In genomic region chr7:139293350-139293749, GRCm38 (mm10) we compare ENCODE assay signal across 20 mouse cellular contexts. TPM values are rescaled to one million over a fixed set of nuclear protein-coding genes. Genes with fewer than 3 reads are reported as not detected.
DNase-seq lines count a peak whose midpoint lies in the region; ATAC-seq and TF ChIP-seq lines count a peak whose summit lies in the region.
"Had no signal": no experiment of that assay in that cellular context is flagged by ENCODE, and none has a peak within 500 bp of the region (broad histone marks: within the 10 kb centered on the region; RNA-seq: fewer than 3 reads in every experiment).

No protein-coding gene starts in this region.

- no peaks in the 10 kb centered on the region for H3K4me1 ChIP-seq in heart, postnatal 0 days (ENCODE audit: control insufficient read depth, insufficient read depth)
- H3K4me1 ChIP-seq in lung, postnatal 0 days (ENCODE audit: insufficient read depth, low read depth, low read length), result peaks cover 6% of the 10 kb centered on the region; the same call in 1 of the 2 replicates
- H3K4me1 ChIP-seq in lung, adult 2 months (ENCODE audit: control insufficient read depth, insufficient read depth, low read length), result peaks cover 7% of the 10 kb centered on the region; the same call in 1 of the 2 replicates
- H3K4me1 ChIP-seq: forebrain, embryonic 15.5 days; hindbrain, embryonic 13.5 days had no signal

- WGBS in heart, postnatal 0 days, result 61% methylated on average over 4 of the region's 4 CpGs
- 45% methylated on average over 4 of the region's 4 CpGs for WGBS in lung, postnatal 0 days
- WGBS in lung, adult 2 months, result 55% methylated on average over 4 of the region's 4 CpGs

- 0 out of 2 replicates have a peak, but pooled peaks have one; percentile 16 for TF ChIP-seq CTCF in heart, postnatal 0 days (IDR thresholded peaks at IDR 0.05; ENCODE audit: low read depth)
- TF ChIP-seq CTCF in layer of hippocampus, adult 2 months (conservative IDR thresholded peaks at IDR 0.05), result peak; percentile 31; the same call in 1 of the 2 replicates
- peak; percentile 52 for TF ChIP-seq CTCF in lung, postnatal 0 days (IDR thresholded peaks at IDR 0.05)
- TF ChIP-seq CTCF in lung, adult 2 months (IDR thresholded peaks at IDR 0.05; ENCODE audit: insufficient read depth, low read length), result no peak

- no peak overlapping the region for H3K4me2 ChIP-seq in heart, postnatal 0 days (ENCODE audit: low read depth, low read length)
- H3K4me2 ChIP-seq in lung, postnatal 0 days (replicated peaks; ENCODE audit: low read depth, low read length), result no peak overlapping the region
- H3K4me2 ChIP-seq: forebrain, embryonic 15.5 days; heart, embryonic 13.5 days; hindbrain, embryonic 13.5 days had no signal

- intact Hi-C loops in heart, postnatal 36 days (cut with DNase I), result no loop called here

- ATAC-seq in heart, postnatal 0 days (ENCODE audit: insufficient read depth, low read depth), result no peak
- peak; percentile 54 for ATAC-seq in lung, postnatal 0 days
- ATAC-seq: activated CD4-positive, CD25-positive, alpha-beta regulatory T cell, adult 4 months; forebrain, embryonic 15.5 days; Patski had no signal

- no peak for DNase-seq in heart, postnatal 0 days (ENCODE audit: low spot score)
- DNase-seq in heart, postnatal 36 days, result no peak
- no peak for DNase-seq in layer of hippocampus, adult 2 months (ENCODE audit: low spot score in 2 of 2)
- DNase-seq in layer of hippocampus, adult 11-12 months (ENCODE audit: low spot score), result no peak
- DNase-seq in lung, postnatal 0 days (ENCODE audit: low spot score), result peak; percentile 57
- no peak for DNase-seq in lung, adult 2 months
- no peak for DNase-seq in adrenal gland, adult (ENCODE audit: inconsistent age in 2 of 2, low spot score in 1 of 2)
- DNase-seq: adrenal gland, adult 2 months; adrenal gland, postnatal 25 days; cerebellum, adult 18-20 months; cerebellum, adult 9-11 months; cerebellum, postnatal 36 days; gastrocnemius, postnatal 36 days; heart, adult 11 months; heart, postnatal 10 days had no signal

- TF ChIP-seq EP300 in heart, postnatal 0 days (IDR thresholded peaks at IDR 0.05; ENCODE audit: low read depth), result no peak
- TF ChIP-seq EP300 in lung, postnatal 0 days (IDR thresholded peaks at IDR 0.05), result 0 out of 2 replicates have a peak, but pooled peaks have one; percentile 14

- H3K36me3 ChIP-seq in heart, postnatal 0 days (replicated peaks; ENCODE audit: control insufficient read depth, insufficient read depth, low read length), result no peaks in the 10 kb centered on the region
- H3K36me3 ChIP-seq in lung, postnatal 0 days (ENCODE audit: insufficient read depth, low read length), result no peaks in the 10 kb centered on the region
- H3K36me3 ChIP-seq: forebrain, embryonic 15.5 days; heart, embryonic 13.5 days; hindbrain, embryonic 13.5 days had no signal

- no peak overlapping the region for H3K9ac ChIP-seq in heart, postnatal 0 days (replicated peaks; ENCODE audit: low read depth, low read length)
- no peak overlapping the region for H3K9ac ChIP-seq in lung, postnatal 0 days (replicated peaks; ENCODE audit: low read depth)
- H3K9ac ChIP-seq: forebrain, embryonic 15.5 days; heart, embryonic 13.5 days; hindbrain, embryonic 13.5 days had no signal

- no peak for TF ChIP-seq POLR2A in lung, adult 2 months (IDR thresholded peaks at IDR 0.05; ENCODE audit: borderline replicate concordance, extremely low read depth, low read depth, low read length)

- H3K27ac ChIP-seq in heart, postnatal 0 days (ENCODE audit: low read depth), result no peak overlapping the region
- no peak overlapping the region for H3K27ac ChIP-seq in layer of hippocampus, adult 2 months
- peak overlapping the region; percentile 26 for H3K27ac ChIP-seq in lung, postnatal 0 days (ENCODE audit: low read length)
- H3K27ac ChIP-seq: forebrain, embryonic 15.5 days; heart, embryonic 13.5 days; hindbrain, embryonic 13.5 days had no signal

- no peaks in the 10 kb centered on the region for H3K27me3 ChIP-seq in heart, postnatal 0 days (ENCODE audit: control insufficient read depth, insufficient read depth, low read length)
- no peaks in the 10 kb centered on the region for H3K27me3 ChIP-seq in lung, postnatal 0 days (replicated peaks; ENCODE audit: insufficient read depth, low read length)
- H3K27me3 ChIP-seq: forebrain, embryonic 15.5 days; heart, embryonic 13.5 days; hindbrain, embryonic 13.5 days; Patski had no signal

- H3K4me3 ChIP-seq in heart, postnatal 0 days (ENCODE audit: low read depth, low read length), result no peak overlapping the region
- no peak overlapping the region for H3K4me3 ChIP-seq in layer of hippocampus, adult 2 months
- H3K4me3 ChIP-seq in lung, postnatal 0 days (ENCODE audit: low read depth, low read length), result no peak overlapping the region
- no peak overlapping the region for H3K4me3 ChIP-seq in lung, adult 2 months (replicated peaks; ENCODE audit: extremely low read depth, low read depth, low read length)
- H3K4me3 ChIP-seq: forebrain, embryonic 15.5 days; heart, embryonic 13.5 days; hindbrain, embryonic 13.5 days had no signal

- H3K9me3 ChIP-seq in heart, postnatal 0 days (replicated peaks; ENCODE audit: control insufficient read depth, low read length), result no peaks in the 10 kb centered on the region
- H3K9me3 ChIP-seq in lung, postnatal 0 days (ENCODE audit: low read length), result no peaks in the 10 kb centered on the region
- H3K9me3 ChIP-seq: forebrain, embryonic 15.5 days; heart, embryonic 13.5 days; hindbrain, embryonic 13.5 days had no signal

RNA-seq across cellular contexts. Expression of gene Pwwp2b, which starts 45.1 kb away (rescaled TPM):
- total RNA-seq in heart, postnatal 0 days (2014; rRNA removed; ENCODE audit: low replicate concordance), result 9.0 and 9.4 TPM in 2 replicates
- 6.0 and 7.4 TPM in 2 replicates for polyA plus RNA-seq in heart, postnatal 0 days (2015; fragmentation: Nextera tagmentation; extraction: Ambion mirVana)
- 1 to 10 TPM; 9.5 to 9.7 TPM for total RNA-seq in heart, postnatal 36 days (2021)
- 10 to 100 TPM; 35.0 to 37.6 TPM for total RNA-seq in layer of hippocampus, adult 2 months (2021)
- polyA plus RNA-seq in lung, postnatal 0 days (2015; fragmentation: Nextera tagmentation; extraction: Ambion mirVana), result 23.6 and 27.5 TPM in 2 replicates
- polyA plus RNA-seq in lung, adult 2 months (2012; rRNA removed), result 31.6 and 32.2 TPM in 2 replicates
